Mouse (Mus musculus) myocyte (in vitro differentiated cells): Measurements from ENCODE around the gene Map4k1.
A peak's percentile ranks its signal among the peaks of the same experiment; 100 is the strongest.

ENCODE experiments used
- CEBPB ChIP-seq: IDR thresholded peaks from 2 replicates; pipeline ENCODE4 v1.6.1; 2011; ENCODE audit warnings: mild to moderate bottlenecking, moderate library complexity; ENCODE audit not compliant: poor library complexity, insufficient read depth, severe bottlenecking
- MAX ChIP-seq: IDR thresholded peaks from one replicate; pipeline ENCODE4 v1.6.1; 2011; ENCODE audit warnings: low read depth, mild to moderate bottlenecking, control low read depth
- MYOD1 ChIP-seq, 3 experiments: IDR thresholded peaks; one replicate each; pipeline ENCODE4 v1.6.1; 2011; ENCODE audit warnings: control low read depth in 2 of 3, low read depth in 2 of 3, mild to moderate bottlenecking in 2 of 3, moderate library complexity in 1 of 3; ENCODE audit not compliant: insufficient read length in 2 of 3, control insufficient read depth in 1 of 3
- MYOG ChIP-seq, 3 experiments: IDR thresholded peaks; one replicate each; pipeline ENCODE4 v1.6.1; 2011; ENCODE audit warnings: control low read depth in 2 of 3, low read depth in 2 of 3, mild to moderate bottlenecking in 2 of 3; ENCODE audit not compliant: insufficient read length in 2 of 3, control insufficient read depth in 1 of 3, insufficient read depth in 1 of 3
- POLR2A ChIP-seq: IDR thresholded peaks from one replicate; pipeline ENCODE4 v1.6.1; 2011; ENCODE audit warnings: low read depth, mild to moderate bottlenecking, control low read depth, moderate library complexity; ENCODE audit not compliant: insufficient read length
- POLR2AphosphoS2 ChIP-seq: IDR thresholded peaks from one replicate; pipeline ENCODE4 v1.6.1; 2011; ENCODE audit warnings: low read depth, control low read depth; ENCODE audit not compliant: insufficient read length
- TCF12 ChIP-seq: IDR thresholded peaks from one replicate; pipeline ENCODE4 v1.6.1; 2011; ENCODE audit warnings: mild to moderate bottlenecking, control low read depth; ENCODE audit not compliant: poor library complexity, insufficient read depth, severe bottlenecking
- USF1 ChIP-seq: IDR thresholded peaks from one replicate; pipeline ENCODE4 v1.6.1; 2011; ENCODE audit warnings: low read depth, mild to moderate bottlenecking, control low read depth, moderate library complexity

GRCm38 (mm10) chr7:28966751-28967505 is 14.9 kb upstream of the Map4k1 start:
- TF ChIP-seq MYOD1 (IDR thresholded peaks at IDR 0.05; ENCODE audit: control insufficient read depth in 1 of 3, insufficient read length in 2 of 3, low read depth in 2 of 3) (peak in 1 of 3 experiments; percentile 22), POLR2A (no peak), POLR2AphosphoS2 (no peak), TCF12 (no peak), MAX (no peak), CEBPB (no peak), MYOG (IDR thresholded peaks at IDR 0.05; ENCODE audit: control insufficient read depth in 1 of 3, insufficient read depth in 1 of 3, insufficient read length in 2 of 3, low read depth in 2 of 3) (peak in 1 of 3 experiments; percentile 37), USF1 (no peak)
